Mouse (Mus musculus): ENCODE measurements around the gene Aifm3. TPM values are rescaled to one million over a fixed set of nuclear protein-coding genes. Genes with fewer than 3 reads are reported as not detected.

Aifm3 gene
- polyA plus RNA-seq, 1 experiment = not detected

GRCm38 (mm10) chr16:17474091-17474490, 15.3 kb upstream of the Aifm3 start:
- Histone ChIP-seq H3K4me3 (ENCODE audit: insufficient read depth, low read length) (no peak overlapping the region), H3K27ac (ENCODE audit: insufficient read depth, low read depth, low read length) (no peak overlapping the region), H3K4me1 (ENCODE audit: control insufficient read depth, insufficient read depth, low read length) (peaks cover 13% of the 10 kb centered on the region)
- TF ChIP-seq CTCF (IDR thresholded peaks at IDR 0.05; ENCODE audit: low read depth, low read length) = peak; percentile 46
- no peak for TF ChIP-seq POLR2A (IDR thresholded peaks at IDR 0.05; ENCODE audit: borderline replicate concordance, low read depth, low read length)

- TF ChIP-seq POLR2A (IDR thresholded peaks at IDR 0.05; ENCODE audit: borderline replicate concordance, low read depth, low read length) (no peak), CTCF (IDR thresholded peaks at IDR 0.05; ENCODE audit: low read depth, low read length) (no peak)
- Histone ChIP-seq H3K4me3 (ENCODE audit: insufficient read depth, low read length) (no peak overlapping the region), H3K27ac (ENCODE audit: insufficient read depth, low read depth, low read length) (no peak overlapping the region), H3K4me1 (ENCODE audit: control insufficient read depth, insufficient read depth, low read length) (peaks cover 13% of the 10 kb centered on the region)
Measured at GRCm38 (mm10) chr16:17474761-17475160, 14.7 kb upstream of the Aifm3 start.

DNA sequence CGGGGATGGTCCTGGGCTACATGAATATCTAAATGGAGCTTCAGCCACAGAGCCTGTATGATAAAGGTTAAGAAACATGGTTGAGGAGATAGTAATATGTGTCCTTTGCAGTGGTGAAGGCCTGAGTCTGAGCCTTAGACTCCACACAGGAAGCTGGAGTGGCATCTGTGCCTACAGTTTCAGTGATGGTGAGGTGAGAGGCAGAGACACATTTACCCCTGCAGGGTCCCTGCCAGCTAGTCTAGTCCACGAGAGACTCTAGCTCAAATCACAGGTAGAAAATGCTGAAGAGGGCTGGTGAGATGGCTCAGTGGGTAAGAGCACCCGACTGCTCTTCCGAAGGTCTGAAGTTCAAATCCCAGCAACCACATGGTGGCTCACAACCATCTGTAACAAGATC, 14.1 kb upstream of the Aifm3 start:
- TF ChIP-seq CTCF (IDR thresholded peaks at IDR 0.05; ENCODE audit: low read depth, low read length) (no peak), POLR2A (IDR thresholded peaks at IDR 0.05; ENCODE audit: borderline replicate concordance, low read depth, low read length) (no peak)
- peaks cover 13% of the 10 kb centered on the region for H3K4me1 ChIP-seq (ENCODE audit: control insufficient read depth, insufficient read depth, low read length)
- H3K4me3 ChIP-seq (ENCODE audit: insufficient read depth, low read length) = no peak overlapping the region
- no peak overlapping the region for H3K27ac ChIP-seq (ENCODE audit: insufficient read depth, low read depth, low read length)

DNA sequence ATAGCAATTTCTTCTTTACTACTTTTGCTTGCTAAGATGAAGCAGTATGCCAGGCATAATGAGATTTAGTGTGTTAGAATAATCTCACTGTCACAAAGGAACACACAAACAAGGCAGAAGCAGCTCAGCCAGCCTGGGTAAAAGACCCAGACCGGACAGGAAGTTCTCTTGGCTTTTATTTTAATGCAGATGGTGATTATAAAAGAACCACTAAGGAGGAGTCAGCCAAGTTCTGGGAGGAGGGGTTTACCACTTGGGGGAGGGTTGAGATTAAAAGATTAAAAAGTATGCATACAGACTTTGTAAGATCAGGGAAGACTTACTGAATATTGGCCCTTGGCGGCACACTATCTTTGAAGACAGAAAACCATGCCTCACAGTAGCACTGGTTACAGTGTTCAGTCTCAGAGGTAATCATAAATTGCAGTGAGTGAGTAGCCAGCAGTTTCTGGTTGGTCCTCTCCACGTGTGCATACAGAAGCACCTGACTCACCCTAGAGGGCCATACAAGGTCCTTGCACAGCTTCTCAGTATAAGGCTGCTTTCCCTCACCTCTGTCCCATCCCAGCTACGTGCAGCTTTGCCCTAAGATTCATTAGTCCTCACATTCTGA, 11.0 kb upstream of the Aifm3 start:
- TF ChIP-seq CTCF (IDR thresholded peaks at IDR 0.05; ENCODE audit: low read depth, low read length) = no peak
- no peak for TF ChIP-seq POLR2A (IDR thresholded peaks at IDR 0.05; ENCODE audit: borderline replicate concordance, low read depth, low read length)
- Histone ChIP-seq H3K4me1 (ENCODE audit: control insufficient read depth, insufficient read depth, low read length) (peaks cover 16% of the 10 kb centered on the region), H3K27ac (ENCODE audit: insufficient read depth, low read depth, low read length) (no peak overlapping the region), H3K4me3 (ENCODE audit: insufficient read depth, low read length) (no peak overlapping the region)

- H3K4me1 ChIP-seq (ENCODE audit: control insufficient read depth, insufficient read depth, low read length) = peaks cover 16% of the 10 kb centered on the region
- no peak overlapping the region for H3K4me3 ChIP-seq (ENCODE audit: insufficient read depth, low read length)
- no peak for TF ChIP-seq POLR2A (IDR thresholded peaks at IDR 0.05; ENCODE audit: borderline replicate concordance, low read depth, low read length)
- no peak for TF ChIP-seq CTCF (IDR thresholded peaks at IDR 0.05; ENCODE audit: low read depth, low read length)
- H3K27ac ChIP-seq (ENCODE audit: insufficient read depth, low read depth, low read length) = no peak overlapping the region
Measured at GRCm38 (mm10) chr16:17481465-17481864, 7.9 kb upstream of the Aifm3 start.

- no peak for TF ChIP-seq POLR2A (IDR thresholded peaks at IDR 0.05; ENCODE audit: borderline replicate concordance, low read depth, low read length)
- no peak for TF ChIP-seq CTCF (IDR thresholded peaks at IDR 0.05; ENCODE audit: low read depth, low read length)
- no peak overlapping the region for H3K4me3 ChIP-seq (ENCODE audit: insufficient read depth, low read length)
- no peak overlapping the region for H3K27ac ChIP-seq (ENCODE audit: insufficient read depth, low read depth, low read length)
- H3K4me1 ChIP-seq (ENCODE audit: control insufficient read depth, insufficient read depth, low read length) = peaks cover 3% of the 10 kb centered on the region; the same call in 1 of the 2 replicates
Measured at GRCm38 (mm10) chr16:17486505-17486904, 2.9 kb upstream of the Aifm3 start.

GRCm38 (mm10) chr16:17488478-17489468, 638 bp upstream of the Aifm3 start:
- TF ChIP-seq POLR2A (IDR thresholded peaks at IDR 0.05; ENCODE audit: borderline replicate concordance, low read depth, low read length) = no peak
- Histone ChIP-seq H3K4me3 (ENCODE audit: insufficient read depth, low read length) (no peak overlapping the region), H3K4me1 (ENCODE audit: control insufficient read depth, insufficient read depth, low read length) (peaks cover 9% of the 10 kb centered on the region), H3K27ac (ENCODE audit: insufficient read depth, low read depth, low read length) (no peak overlapping the region)

- H3K27ac ChIP-seq (ENCODE audit: insufficient read depth, low read depth, low read length) = no peak overlapping the region
- H3K4me1 ChIP-seq (ENCODE audit: control insufficient read depth, insufficient read depth, low read length) = peaks cover 9% of the 10 kb centered on the region
- no peak overlapping the region for H3K4me3 ChIP-seq (ENCODE audit: insufficient read depth, low read length)
- no peak for TF ChIP-seq POLR2A (IDR thresholded peaks at IDR 0.05; ENCODE audit: borderline replicate concordance, low read depth, low read length)
- no peak for TF ChIP-seq CTCF (IDR thresholded peaks at IDR 0.05; ENCODE audit: low read depth, low read length)
Measured at GRCm38 (mm10) chr16:17491154-17491553, 1.7 kb downstream of the Aifm3 start.

- H3K27ac ChIP-seq (ENCODE audit: insufficient read depth, low read depth, low read length) = no peak overlapping the region
- H3K4me3 ChIP-seq (ENCODE audit: insufficient read depth, low read length) = no peak overlapping the region
- no peak for TF ChIP-seq POLR2A (IDR thresholded peaks at IDR 0.05; ENCODE audit: borderline replicate concordance, low read depth, low read length)
- no peak for TF ChIP-seq CTCF (IDR thresholded peaks at IDR 0.05; ENCODE audit: low read depth, low read length)
- peaks cover 9% of the 10 kb centered on the region for H3K4me1 ChIP-seq (ENCODE audit: control insufficient read depth, insufficient read depth, low read length)
Measured at GRCm38 (mm10) chr16:17491896-17492561, 2.6 kb downstream of the Aifm3 start.
